Mouse (Mus musculus) cerebellum, postnatal 4 days (tissue): Measurements from ENCODE around the gene Tspan32.

Experiments used
- DNase-seq, 2 experiments: peaks; one replicate each; pipeline ENCODE4 v3.0.0; 2022; ENCODE audit warnings: low spot score in 2 of 2, mixed read lengths in 1 of 2

Tspan32 gene

DNA sequence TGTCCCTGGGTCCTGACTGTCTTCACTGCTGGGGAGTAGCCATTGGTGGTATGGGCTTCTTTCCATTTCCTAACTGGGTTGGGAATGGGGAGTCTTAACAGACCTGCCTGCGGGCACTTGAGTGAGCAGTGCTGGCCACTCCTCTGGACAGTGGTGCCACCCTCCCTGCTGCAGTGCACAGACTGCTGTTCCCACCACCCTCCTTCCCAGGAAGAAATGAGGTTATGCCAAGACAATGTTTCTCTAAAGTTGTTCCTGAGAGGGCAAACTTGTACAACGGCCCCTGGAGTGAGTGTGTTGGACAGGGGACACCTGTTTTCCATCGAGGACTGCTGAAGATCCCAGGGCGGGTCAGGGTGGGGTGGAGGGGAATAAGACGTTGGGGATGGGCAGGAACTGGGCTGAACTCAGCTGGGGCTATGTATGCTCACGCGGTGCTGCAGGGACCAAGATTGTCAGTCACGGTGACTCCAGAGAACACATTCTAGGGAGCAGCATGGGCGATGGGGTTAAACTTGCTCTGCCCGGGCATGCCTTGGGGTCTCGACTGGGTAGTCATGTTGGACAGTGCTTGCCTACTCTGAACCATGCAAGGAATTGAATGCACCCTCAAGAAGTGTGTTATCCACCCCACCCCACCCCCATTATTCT is 49.2 kb downstream of the Tspan32 start:
- no peak for DNase-seq

DNA sequence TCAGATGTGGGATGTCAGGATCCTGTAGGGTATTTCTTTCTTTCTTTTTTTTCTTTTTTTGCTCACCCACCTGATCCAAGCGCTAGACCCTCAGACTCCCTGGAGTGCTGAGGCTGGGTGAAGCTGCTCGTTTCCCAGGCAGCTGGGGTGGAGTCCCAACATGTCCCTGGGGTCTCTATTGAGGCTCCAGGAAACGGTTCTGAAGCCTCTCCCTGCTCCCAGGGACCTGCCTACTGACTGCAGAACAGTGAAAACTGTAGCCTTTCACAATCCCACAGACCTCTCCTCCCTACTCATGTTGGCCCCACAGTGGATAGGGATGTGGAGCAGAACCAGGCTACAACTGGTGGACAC is 49.7 kb downstream of the Tspan32 start:
- no peak for DNase-seq

DNA sequence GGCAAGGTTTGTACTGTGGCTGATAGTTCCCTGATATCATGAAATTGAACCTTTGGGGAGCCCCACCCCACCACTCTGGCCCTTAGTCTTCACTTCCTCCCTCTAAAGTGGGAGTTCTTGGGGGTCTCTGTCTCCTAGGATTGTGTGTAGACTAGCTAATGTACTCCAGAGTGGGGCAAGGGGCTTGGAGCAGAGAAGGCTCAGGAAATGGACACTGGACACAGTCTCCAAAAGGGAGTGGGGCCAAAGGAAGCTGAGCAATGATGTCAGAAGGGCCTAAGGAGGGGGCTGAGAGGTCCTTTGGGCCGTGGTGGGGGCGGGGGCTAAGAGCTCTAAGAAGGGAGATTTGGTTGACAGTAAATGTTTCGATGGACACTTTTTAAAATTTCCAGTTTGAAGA is 50.2 kb downstream of the Tspan32 start:
- no peak for DNase-seq

DNA sequence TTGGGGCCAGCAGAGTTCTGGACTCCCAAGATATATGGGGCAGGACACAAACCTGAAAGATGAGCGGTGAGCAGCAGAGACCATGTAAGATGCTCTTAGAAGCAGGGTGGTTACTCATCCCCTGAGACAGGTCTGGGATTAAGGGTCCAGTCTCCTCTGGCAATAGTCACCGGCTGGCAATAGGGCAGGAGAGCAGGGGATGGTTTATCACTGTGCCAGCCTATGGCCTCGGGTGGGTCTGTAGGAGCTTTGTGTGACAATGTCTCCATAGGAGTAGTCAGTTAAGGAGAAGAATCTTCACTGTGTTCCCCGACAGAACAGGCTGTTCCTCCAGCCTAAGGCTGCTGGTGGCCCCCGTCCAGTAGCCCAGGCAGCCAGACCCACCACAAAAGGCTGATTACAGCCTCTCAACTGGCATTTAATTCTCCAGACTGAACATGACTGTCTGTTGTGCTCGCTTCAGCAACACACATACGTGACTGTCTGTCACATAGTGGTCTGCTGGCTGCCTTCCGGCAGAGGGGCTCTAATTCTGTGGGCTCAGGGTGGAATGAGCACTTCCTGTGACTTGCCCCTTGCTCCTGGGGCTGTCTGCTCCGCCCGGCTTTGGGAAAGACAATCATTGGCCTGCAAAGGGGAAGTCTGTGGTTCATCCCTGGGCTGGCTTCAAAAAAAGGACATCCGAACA is 50.8 kb downstream of the Tspan32 start:
- no peak for DNase-seq

DNA sequence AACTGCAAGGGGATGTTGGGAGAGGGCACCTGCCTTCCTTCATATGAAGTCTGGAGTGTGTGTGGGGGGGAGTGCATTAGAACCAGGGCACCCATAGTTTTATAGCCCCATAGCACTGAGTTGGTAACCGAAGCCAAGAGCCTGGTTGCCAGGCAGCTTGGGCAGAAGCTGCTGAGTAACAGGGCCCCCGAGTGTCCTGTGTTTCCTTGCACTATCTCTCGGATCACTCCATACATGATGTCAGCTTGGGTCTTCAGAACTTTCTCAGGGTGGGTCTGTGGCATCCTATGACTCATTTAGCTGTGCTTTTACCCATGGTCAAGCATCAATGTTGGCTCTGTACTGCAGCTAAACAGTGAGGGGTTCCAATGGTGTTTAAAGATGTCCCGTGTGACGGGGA is 52.2 kb downstream of the Tspan32 start:
- DNase-seq: no peak

DNA sequence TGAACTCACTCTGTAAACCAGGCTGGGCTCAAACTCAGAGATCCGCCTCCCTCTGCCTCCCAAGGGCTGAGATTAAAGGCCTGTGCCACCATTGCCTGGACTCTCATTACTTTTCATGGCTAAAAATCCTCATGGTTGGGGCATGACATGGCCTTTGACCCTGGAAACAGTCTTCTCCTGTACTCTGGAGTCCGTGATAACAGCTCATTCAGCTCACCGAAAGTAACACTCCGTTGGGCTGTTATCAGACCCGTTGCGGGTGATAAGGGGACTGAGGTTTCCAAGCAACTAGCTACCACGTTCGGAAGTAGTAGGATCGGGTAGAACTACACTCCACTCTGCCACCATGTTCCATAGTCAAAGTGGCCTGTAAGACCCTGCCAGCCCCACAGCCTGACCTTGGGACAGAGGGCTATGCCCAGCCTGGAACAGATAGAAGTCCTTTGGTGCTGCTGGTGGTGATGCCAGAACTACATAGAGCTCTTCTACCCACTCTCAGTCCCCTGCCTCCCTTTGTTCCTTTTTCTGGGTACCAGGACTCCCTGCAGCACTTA is 52.9 kb downstream of the Tspan32 start:
- no peak for DNase-seq

DNA sequence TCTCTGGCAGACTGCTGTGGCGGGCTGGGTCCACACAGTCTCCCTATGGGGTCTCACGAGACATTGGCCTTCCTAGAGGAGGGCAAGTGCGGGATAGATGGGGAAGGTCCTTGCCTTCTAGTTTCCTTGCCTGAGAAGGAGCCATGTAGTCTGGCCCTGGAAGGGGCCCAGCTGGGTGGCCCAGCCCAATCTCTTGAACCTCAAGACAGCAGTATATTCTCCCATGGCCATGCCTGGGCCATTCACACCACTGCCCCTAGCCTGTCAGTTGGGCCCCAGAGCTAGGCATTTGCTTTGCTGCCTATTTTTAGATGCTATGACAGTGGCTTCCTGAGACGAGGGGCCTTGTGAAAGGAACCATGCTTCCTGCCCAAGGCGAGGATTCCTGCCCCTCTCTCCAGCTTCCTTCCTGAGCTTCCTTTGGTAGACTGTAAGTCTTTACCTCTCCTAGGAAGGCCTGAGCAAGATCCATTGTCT is 53.4 kb downstream of the Tspan32 start:
- DNase-seq: no peak

DNA sequence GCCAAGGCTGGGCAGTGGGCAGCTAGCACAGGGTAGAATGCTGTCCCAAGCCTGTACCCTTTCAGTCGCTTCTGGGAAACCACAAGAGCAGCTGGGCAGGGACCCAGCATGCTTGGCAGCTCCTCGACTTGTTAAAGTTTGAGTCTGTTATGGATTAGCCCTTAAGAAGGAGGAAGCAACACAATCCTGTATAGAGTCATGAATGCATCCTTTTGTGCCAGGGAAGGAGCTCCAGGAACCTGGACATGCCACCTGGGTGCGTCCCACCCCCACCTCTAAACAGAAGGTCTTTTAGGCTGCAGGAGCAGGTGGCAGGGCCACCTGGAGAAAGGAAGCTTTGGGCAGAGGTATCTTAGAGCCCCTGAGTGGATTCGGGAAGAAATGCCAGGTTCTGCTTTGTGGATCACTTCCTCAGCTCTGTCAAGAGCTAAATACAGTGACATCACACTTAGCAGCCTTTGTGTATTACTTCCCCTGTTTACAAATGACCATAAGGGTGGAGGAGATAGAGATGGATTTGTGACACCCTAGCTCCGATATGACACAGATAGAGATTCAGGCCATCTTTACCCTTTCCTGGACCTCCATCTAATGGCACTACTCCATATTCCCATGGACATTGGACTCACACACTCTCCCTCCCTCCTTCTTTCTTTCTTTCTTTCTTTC is 54.5 kb downstream of the Tspan32 start:
- DNase-seq: peak in 1 of 2 experiments; percentile 38

DNA sequence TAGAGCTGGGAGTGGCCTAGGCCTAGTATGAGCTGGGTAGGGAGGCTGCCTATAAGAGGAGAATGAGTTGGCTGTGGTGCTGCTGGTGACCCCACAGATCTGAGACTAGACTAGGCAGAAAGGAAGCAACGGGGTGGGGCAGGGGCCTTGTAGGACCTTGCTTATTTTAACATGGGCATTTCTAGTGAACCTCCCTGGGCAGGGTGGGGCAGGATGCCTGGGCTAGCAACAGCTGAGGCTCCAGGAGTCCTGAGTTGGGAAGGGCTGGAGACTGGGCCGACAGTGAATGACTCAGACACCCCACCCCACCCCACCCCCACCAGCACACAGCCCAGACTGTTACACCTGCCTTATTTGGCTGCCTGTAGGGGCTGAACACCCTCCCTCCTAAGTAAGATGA is 57.9 kb downstream of the Tspan32 start:
- no peak for DNase-seq

DNA sequence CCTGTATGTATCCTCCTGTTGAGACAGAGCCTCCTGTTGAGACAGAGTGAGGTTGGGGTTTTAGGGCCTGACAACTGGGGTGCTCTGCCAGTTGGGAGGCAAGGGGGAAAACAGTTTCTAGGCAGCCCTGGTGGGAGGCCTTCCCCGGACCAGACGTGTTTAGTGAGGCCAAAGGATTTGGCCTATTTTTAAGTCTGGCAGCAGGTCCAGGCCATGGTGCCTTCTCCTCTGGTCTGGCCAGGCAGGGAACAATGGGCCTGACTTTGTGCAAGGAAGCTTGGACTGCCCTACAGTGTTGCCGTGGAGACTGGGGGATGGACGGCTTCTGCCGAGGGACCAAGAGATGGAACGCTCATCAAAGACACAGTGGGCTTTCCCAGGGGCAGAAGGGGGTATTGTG is 59.4 kb downstream of the Tspan32 start:
- peak in 1 of 2 experiments; percentile 37 for DNase-seq

DNA sequence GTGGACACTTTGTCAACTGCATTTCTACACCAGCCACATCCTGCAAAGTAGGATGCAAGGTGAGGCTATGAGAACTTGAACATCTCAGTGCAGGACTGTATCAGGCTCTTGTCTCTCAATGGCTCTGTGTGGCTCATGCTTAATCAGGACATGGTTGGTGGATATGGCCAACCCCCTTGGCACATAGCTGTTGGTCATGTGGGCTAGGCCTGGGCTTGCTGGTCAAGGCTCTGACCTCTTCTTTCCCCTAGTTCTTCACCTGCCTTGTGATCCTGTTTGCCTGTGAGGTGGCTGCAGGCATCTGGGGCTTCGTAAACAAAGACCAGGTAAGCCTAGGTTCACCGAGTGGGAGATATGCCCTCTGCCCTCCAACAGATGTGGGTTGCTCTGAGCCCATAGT is 60.8 kb downstream of the Tspan32 start:
- DNase-seq: no peak

DNA sequence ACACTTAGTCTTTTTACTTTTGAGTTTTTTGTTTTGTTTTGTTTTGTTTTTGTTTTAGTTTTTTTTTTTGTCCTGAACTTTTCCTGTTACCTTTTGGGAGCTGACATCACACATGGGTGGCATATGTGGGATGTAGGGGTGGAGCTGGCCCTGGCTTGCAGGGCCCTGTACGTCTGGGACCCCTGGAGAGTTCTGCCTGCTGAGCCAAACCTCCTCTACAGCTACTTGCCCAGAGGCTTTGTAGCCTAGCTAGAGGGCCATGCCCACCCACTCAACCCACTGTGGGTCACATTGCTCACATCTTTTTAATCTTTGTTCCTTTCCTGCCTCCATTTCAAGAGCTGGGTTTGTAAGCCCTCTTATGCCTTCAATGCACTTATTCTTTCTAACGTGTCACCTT is 62.6 kb downstream of the Tspan32 start:
- DNase-seq: no peak

DNA sequence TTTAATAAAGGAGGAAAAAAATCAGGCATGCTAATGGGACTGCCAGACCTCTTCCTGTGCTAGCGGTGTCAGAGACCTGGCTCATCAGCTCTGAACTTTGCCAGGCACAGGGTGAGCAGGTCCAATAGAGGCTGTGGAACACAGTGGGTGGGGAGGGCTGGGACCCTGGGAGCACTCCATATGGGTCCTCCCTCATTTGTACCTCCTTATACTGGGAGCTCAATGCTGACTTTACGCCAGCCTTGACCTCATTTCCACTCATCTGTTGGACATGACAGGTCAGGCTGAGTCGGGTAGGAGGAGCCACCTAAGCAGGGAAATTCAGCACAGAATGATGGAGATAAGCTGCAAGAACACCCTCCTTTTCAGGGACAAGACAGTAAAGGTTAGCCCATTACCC is 63.1 kb downstream of the Tspan32 start:
- DNase-seq: no peak

DNA sequence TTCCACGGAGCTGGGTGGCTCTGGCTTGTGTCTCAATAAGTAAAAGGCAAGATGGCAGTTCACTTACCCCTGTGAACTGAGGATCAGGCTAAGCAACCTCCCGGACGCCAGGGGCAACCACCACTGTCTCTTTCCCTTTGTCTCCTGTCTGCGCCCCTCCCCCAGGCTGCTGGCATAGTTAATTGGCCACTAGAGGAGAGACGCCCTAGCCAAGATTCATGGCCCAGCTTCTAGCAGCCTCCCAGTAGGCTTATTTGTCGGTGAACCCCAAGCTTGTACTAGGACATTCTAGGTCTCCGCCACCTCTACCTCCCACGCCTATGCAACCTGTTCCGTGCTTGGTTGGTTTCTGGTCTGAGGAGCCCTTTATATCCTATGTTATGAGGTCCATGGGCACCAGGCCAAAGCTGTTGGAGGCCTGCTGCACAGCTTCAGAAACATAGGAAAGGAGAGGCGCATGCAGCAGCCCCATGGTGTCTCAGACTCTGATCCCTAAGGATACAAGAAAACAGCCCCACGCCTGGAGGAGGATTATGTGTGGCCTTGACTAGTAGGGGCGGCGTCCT is 63.6 kb downstream of the Tspan32 start:
- DNase-seq: peak; percentile 46 to 79

DNA sequence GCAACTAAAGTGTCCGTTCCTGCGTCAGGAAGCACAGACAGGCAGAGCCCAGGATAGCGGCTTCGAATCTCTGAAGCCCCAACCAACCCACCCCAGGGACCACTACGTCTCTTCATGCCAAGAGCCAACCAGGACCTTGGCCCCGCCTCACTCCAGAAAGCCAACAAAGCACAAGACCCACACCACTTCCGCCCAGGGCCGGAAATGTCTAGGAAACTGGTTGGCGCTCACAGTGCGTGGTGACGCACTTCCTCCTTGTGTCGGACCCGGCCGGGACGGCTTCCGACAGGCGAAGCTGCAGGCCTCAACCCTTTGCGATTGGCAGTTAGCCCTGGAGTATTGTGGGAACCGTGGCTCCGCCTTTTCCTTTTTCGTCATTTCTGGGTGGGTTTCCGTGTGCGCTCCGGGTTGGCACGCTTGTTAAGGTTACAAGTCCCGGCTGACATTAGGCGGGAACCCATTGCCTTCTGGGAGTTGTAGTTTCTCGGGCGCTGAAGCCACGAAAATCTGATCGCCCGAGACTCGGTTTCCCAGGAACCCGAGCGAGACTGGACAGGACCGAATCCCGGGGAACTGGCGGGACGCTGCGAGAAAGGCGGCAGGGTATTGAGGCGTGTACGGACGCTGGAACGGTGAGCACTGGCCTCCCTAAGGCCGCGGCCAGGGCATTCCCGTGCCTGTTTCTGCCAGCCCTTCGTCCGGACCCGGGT is 64.2 kb downstream of the Tspan32 start, which contains the start of gene Tssc4:
Gene Tssc4 (plus strand): TSS at position 368 of the 710 bp plus-strand sequence.
- peak; percentile 89 to 95 for DNase-seq
